Mouse (Mus musculus) regulatory T cell (primary cell): ENCODE results near the gene Napa.

Experiments used
- in situ Hi-C: fragments of 300-600 bp; cut with MboI, MseI; formaldehyde crosslinking; loops from one replicate; pipeline ENCODE4 v1.15.1; 2025; ENCODE audit warnings: high pct_unique_total_duplicates

Gene Napa

DNA sequence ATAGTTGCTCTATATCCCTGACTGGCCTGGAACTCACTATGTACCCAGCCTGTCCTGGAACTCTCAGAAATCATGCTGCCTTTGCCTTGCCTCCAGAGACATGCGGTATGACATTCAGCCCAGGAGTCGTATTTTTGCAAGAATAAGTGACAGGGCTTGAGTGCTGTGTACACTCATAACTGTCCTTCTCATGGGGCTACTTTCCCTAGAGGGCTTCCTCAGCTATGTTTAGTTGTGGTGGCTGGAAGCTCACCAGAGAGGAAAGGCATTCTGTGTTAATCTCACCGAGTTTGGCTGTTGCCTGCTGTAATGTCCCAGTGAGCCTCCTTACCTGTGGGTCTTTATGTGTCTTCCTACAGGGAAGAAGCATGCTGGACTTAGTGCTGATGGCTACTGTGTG is 3.7 kb upstream of the Napa start:
- in situ Hi-C loops: no loop called here

DNA sequence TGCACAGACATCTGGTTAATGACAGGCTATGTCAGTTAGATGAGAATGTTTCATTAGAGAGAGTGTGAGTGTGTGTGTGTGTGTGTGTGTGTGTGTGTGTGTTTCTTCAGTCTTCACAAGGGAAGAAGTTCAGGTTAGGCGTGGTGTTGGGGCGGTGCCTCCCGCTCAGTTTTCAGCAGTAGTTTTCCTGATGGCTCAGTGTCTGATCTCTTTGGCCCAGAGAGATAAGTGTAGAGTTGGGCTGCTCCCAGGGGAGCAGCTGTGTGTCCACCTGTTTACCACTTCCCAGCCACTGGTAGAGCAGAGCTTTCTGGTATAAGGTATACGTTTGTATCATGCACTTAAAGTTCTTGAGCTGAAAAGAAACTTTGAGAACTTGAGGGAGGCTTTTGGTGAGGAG is 1.6 kb downstream of the Napa start:
- in situ Hi-C loops: no loop called here

DNA sequence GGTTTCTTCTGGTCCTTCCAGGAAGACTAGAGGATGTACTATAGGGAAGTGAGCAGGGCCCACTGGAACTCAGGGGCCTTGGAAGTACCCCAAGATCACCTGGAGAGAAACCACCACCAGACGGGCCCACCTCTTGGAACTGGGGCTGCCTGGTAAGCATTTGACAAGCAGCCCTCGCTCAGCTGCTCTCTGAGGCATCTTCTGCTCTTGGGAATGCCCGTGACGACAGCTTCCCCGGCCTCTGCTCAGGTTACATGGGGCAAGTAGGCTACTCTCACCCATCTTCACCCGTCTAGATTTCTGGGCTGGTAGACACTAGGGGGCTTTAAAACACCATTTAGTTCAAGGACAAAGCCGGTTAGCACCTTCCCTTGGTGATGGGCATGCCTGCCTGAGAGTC is 2.8 kb downstream of the Napa start:
- in situ Hi-C loops: no loop called here

DNA sequence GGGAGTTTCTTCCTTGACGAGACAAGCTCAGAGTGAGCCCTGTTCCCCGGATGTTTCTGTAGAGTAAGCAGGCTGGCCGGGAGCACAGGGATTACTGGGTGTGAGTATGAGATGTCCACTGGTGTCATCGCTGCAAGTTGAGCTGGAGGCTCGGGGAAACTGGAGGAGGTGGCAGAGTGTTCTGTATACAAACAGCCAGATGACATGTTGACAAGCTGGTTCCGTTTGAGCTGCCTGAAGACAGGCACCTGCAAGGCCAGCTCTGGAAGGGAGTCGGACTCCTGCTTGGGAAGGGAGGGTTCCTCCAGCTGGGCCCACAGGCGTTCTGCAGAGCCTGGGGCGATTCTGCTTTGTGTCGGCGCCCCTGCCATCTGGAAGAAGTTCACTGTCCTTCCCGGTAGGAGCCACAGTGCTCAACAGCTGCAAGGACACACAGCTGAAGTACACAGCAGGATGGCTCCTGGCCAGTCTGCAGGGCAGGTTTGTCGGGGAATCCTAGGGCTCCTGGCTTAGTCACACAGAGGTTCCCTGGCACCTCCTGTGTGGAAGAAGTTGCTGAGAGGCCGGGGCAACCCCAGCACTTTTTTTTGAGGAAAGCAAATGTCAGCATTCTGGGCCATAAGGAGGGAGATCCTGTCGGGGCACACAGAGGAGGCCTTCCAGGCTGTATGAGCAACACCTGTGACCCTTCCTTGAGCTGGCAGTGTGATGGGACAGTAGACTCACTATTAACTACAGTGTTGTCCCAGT is 3.6 kb downstream of the Napa start:
- in situ Hi-C loops: no loop called here

DNA sequence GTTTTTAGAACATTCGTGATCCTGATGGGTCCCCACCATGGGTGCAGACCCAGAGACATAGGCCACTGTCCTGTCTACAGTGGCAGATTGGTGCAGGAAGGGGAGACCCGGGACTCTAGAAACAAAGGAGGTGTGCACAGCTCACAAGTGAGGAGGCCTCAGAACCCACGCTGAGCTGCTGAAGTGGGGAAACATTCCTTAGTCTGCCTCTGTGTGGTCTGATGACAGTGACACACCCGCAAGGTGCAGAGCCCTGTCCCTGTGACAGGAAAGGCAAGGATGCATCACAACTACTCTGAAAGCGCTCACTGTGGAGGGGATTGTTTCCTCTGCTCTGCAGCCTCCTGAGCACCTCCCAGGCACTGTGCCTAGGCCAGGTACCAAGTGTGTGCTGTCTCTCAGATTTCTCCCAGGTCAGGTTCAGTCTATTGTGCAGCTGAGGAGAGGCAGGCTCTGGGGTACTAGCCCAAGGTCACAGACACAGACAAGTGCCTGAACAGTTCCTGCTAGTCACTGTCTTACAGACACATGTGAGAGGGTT is 4.5 kb downstream of the Napa start:
- in situ Hi-C loops: no loop called here

DNA sequence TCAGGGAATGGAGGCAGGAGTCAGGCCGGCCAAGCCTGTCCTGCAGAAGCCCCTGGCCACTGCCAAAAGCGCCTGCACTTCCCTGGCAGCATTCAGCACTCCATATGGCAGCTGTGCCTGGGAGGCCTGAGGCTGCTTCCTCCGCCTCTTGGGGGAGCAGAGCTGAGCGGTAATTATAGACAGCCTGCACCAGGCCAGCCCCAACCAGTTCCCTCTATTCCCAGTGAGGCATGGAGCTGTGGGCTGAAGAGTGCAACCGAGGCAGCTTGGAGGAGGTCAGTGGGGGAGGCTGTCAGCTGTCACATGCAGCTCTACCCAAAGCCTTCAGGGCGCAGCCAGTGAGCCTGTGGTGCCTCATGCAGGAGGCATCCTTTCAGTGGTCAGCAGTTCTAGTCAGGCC is 5.5 kb downstream of the Napa start:
- in situ Hi-C loops: no loop called here

DNA sequence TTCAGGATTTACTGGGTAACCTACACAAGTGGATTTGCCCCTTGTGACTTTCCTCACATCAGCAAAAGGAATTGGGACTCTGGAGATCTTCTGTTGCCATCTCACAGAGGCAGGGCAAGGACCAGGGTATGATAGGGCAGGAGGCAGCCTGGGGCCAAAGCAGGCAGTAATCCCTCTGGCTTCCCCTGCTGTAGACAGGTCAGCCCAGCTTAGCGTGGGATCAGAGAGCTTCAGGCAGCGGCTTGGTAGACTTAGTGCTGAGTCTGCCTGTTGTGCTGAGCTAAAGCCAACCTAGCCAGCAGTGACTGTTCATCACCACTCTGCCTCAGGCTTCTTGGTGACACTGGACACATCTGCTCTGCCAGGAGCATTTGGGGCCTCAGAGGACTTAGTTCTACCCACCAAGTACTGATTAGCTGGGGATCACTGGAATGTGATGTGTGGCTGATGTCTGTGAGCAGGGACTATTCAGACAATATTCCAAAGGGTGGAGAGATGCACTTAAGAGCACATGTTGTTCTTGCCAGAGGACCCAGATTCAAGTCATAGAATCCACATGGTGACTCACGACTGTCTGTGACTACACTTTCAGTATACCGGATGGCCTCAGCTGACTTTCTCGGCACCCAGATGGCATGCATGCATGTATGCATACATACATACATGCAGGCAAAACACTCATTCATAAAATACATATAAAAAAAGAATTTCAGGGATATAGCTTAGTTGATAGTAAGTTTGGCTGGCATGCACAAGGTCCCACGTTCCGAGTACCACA is 6.5 kb downstream of the Napa start:
- in situ Hi-C loops: no loop called here

DNA sequence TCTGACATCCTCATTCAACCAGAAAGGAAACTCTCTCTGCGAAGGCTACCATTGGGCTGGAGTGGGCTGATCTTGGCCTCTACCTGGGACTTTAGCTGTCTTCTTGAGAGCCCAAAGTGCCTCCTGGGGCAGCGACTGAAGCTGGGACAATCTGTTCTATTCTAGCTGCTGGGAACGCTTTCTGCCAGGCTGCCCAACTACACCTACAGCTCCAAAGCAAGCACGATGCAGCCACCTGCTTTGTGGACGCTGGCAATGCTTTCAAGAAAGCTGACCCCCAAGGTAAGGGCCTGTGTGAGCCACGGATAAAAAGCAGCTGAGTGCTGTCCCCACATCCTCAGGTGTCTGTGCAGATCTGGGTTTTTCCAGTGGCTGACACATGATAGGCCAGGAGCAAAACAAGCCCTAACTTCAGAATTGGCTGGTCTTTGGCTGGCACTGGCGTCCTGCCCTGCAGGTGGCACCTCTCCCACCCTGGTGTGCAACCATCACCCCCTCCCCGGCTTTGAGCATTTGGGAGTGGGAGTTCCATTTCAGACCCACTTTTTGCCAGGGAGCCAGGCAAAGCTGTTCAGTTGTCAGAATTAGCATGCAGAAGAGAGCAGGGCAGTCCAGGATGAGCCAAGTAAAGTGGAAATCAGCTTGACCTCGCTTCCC is 10.8 kb downstream of the Napa start:
- in situ Hi-C loops: no loop called here

DNA sequence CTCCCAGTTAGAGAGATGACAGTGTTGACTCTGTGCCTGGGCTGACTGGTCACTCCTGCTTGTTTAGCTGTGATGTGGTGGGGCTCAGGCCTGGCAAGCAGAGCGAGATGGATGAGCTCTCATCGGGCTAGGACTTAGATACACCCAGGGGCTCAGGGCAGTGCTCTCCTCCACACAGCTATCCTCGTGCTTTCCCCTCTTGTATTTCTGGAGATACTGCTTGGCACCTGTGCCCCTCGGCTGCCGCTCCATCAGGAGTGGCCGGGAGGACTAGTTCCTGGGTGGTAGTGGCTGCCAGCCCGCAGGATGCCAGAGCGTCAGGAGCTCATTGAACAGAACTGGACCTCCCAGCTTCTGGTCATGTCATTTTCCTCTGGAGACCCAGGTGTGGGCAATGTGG is 11.9 kb downstream of the Napa start:
- in situ Hi-C loops: no loop called here

DNA sequence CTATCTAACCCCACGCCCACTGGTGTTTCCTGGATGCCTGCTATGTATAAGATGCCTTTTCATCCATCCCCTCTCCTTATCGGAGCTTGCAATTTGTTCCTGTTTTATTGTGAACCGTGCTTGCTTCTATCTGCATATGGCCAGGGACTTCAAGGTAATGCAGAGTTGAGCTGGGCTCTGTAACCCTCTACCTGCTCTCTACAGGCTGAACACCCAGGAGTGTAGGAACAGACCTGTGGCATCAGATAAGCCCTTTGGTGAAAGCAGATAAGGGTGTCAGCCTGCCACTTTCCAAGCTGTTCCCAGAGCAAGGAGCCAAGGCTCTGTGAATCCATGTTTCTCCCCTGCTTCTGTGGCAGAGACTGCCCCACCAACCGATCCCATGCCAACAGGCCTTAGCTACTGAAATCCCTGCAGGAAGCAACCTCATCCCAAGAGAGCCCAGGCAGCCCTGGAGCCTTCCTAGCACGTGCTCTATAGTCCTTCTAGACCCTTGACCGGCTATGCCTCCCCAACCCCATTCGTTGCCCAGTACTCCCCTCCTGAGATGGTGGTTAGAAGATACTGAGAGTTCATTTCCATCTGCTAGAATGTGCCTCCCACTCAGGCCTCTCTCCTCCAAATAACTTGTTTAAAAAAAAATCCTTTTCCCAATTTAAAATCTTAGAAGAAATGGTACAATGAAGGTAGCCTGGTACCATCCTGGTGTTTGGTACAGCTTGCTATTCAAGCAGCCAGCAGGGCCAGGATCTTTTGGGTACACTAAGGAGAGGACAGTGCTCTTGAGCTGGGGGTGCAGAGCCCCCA is 13.2 kb downstream of the Napa start:
- in situ Hi-C loops: no loop called here

DNA sequence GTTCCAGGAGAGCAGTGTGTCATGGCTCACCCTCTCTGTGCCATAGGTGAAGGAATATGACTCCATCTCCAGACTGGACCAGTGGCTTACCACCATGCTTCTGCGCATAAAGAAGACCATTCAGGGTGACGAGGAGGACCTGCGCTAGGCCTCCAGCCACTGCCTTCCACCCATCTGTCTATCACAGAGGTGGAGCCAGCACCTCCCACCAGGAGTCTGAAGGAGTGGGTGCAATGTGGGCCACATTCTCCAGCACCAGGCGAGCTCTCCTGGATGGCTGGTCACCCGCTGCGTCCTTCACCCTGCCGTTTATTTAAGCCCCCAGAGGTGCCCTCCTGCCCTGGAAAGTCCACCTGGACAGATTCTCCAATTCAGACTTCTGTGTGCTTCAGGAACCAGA is 18.2 kb downstream of the Napa start:
- in situ Hi-C loops: no loop called here

DNA sequence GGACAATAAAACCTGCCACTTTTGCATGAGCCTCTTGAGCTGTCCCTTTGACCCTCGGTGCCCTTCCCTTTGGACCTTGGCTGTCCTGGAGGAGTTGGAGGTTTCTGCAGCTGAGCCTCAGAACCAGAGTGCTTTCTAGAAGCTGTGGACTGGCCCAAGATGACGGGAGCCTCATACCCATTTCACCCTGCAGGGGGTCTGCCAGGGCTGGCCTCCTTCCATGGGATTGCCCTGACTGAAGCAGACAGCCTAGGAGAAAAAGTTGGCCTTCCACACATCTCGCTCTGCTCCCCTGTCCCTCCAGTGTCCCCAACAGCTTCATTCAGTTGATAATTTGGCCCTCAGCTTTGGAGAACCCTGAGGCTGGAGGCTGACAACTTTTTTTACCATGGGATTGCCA is 18.8 kb downstream of the Napa start:
- in situ Hi-C loops: no loop called here

DNA sequence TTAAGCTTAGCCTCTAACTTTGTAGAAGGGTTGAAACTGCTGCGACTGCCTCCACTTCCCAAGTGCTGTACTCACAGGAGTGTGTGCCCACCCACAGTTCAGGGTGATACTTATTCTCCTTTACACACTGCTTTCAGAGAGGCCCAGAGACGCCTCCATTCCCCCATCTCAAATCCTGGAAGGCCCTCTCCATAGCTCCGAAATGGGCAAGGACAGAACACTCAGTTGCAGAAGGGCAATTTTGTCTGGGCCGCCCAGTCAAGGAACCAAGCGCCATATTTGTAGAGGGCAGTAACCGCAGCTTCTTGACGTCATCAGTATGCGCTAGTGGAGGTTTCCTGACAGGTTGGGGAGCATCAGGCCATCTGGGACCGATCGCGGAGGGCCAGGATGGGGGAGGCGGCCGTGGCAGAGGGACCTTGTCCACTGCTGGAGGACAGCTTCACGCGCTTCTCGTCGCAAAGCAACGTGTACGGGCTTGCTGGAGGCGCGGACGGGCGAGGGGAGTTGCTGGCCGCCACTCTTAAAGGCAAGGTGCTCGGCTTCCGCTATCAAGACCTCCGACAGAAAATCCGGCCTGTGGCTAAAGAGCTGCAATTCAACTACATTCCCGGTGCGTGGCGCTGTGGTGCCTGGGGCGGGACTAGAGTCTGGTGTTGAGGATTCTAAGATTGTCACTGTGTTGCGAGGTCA is 21.5 kb downstream of the Napa start, which contains the start of gene Kptn:
Kptn (plus strand) TSS at position 327 of the 693 bp plus-strand sequence.
- in situ Hi-C loops: no loop called here

DNA sequence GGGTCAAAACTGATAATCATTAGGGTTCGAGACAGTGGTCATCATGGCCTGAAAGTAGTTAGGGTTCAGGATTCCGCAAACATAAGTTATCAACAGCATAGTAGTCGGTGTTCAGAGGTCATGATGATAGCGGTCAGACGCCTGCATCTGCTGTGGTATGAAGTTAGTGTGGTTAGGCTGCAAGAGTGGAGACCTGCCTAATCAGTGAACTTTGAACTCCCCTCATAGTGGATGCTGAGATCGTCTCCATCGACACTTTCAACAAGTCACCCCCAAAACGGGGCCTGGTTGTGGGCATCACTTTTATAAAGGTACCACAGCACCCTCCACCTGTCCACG is 22.0 kb downstream of the Napa start:
- in situ Hi-C loops: no loop called here

DNA sequence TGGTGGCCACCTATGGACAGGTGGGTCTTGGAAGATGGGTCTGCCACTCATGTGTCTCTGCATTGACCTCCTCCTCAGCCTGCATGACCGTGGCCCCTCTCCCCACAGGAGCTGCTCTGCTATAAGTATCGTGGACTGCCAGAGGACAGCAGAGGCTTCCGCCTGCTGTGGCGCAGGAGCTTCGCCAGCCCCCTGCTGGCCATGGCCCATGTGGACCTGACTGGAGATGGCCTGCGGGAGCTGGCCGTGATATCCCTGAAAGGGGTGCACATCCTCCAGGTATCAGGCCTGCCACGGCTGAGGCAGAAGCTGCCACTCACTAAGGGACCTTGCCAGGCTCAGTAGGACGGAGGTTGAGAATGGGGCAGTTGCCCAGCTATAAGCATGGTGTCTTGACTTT is 27.6 kb downstream of the Napa start:
- in situ Hi-C loops: no loop called here

DNA sequence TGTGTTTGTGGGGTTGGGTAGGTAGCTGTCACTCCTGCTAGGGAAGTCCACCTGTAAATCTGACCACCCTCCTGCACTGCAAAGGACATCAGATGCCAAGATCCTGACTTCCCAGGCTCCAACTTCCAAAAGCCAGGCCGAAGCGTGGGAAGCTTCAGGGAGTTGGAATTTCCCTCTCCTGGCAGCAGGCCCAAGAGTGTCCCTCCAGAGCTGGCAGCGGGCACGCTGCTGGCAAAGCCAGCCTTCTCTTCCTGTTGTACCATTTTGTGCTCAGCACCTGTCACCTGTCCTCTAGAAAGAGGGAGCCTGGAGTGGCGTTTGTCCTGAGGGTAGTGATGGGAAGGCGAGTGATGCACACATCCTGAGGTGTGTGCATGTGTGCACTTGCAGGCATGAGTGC is 30.1 kb downstream of the Napa start:
- in situ Hi-C loops: no loop called here

DNA sequence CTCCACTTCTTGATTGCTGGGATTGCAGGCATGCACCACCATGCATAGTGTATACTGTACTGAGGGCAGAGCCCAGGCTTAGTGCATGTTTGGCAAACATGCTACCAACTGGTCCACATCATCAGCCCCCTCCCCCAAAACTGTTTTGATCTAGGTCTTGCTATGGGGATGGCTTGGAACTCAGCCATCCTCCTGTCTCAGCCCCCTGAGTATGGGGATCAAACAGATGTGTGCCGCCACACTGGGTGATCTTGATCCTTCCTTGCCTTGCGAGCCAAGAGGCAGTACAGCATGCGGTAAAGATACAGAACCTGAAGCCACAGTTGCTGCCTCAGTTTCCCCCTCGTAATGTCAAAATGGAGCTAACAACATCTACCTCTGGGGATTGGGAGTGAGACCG is 30.6 kb downstream of the Napa start:
- in situ Hi-C loops: no loop called here

DNA sequence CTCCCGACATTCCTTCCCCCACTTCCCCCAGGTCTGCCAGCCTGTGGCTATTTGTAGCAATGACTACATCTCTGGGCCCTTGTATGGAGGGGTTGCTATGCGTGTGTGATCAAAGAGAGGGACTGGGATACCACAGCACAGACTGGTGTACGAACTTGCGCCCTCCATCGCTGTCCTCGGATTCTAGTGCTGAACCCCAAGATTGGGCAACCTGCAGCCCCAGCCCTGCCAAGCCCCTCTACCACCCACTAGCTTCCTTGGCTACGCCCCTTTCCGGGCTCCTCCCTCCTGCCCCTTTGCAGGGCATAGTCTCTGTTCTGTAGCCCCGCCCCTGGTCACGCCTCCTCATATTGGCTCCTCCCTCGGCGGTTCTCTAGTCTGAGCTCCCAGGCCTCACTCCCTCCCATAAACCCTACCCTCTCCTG is 31.2 kb downstream of the Napa start, which contains the start of gene Slc8a2:
Slc8a2 (plus strand) TSS at position 406 of the 425 bp plus-strand sequence.
- in situ Hi-C loops: no loop called here

DNA sequence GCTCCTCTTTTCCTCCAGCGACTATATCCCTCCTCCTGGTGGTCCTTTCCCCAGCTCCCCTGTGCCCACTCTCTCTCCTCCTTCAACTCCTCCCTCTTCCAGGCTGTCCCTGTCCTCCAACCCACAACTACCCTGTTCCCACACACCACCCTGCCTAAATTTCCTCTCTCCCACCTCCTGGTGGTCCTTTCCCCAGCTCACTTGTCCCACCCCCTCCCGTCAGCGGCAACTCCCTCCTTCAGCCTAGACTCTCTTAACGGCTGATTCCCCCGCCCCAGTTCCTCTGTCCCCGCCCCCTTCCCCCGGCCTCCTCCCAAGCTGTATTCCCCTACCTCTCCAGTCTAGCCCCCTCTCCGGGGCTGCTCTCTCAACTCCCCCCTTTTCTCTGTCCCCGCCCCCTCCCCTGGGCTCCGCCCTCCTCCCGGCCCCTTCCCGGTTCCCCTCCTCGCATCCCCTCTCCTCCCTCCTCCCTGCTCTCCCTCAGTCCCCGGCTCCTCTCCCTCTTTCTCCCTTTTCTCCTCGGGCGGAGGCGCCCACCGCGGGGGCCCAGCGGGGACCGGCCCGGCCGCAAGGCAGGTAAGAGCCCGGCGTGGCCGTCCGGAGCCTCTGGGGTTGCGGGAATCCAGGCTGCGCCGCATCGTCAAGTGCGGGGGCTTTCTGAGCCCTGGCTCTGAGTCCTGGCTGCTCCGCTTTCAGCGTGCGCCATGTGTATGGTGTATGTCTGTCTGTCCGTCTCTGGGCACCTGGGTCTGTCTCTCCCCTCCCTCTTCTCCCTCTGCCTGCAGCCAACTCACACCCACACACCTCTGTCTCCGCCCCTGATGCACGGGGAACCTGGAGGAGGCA is 31.8 kb downstream of the Napa start:
- in situ Hi-C loops: no loop called here
